ENCODE assay signal across 8 mouse cellular contexts in genomic region chr10:59952781-59953563, GRCm38 (mm10). TPM values are rescaled to one million over a fixed set of nuclear protein-coding genes. Genes with fewer than 3 reads are reported as not detected.
DNase-seq lines count a peak whose midpoint lies in the region; ATAC-seq and TF ChIP-seq lines count a peak whose summit lies in the region.

No protein-coding gene starts in this region.

- H3K27me3 ChIP-seq in forebrain, embryonic 10.5 days (ENCODE audit: poor library complexity, severe bottlenecking), result peaks cover 18% of the 10 kb centered on the region
- no peaks in the 10 kb centered on the region for H3K27me3 ChIP-seq in intestine, postnatal 0 days (replicated peaks; ENCODE audit: control insufficient read depth, insufficient read depth, low read length)
- no peaks in the 10 kb centered on the region for H3K27me3 ChIP-seq in midbrain, embryonic 13.5 days

- no peak for ATAC-seq in intestine, postnatal 0 days
- no peak for ATAC-seq in midbrain, embryonic 13.5 days

- peaks cover 15% of the 10 kb centered on the region for H3K36me3 ChIP-seq in forebrain, embryonic 10.5 days (replicated peaks)
- H3K36me3 ChIP-seq in intestine, postnatal 0 days (ENCODE audit: control insufficient read depth, insufficient read depth), result peaks cover 9% of the 10 kb centered on the region; the same call in 1 of the 2 replicates
- no peaks in the 10 kb centered on the region for H3K36me3 ChIP-seq in midbrain, embryonic 13.5 days

- H3K4me3 ChIP-seq in forebrain, embryonic 10.5 days, result peak overlapping the region; percentile 88
- peak overlapping the region; percentile 69 for H3K4me3 ChIP-seq in intestine, postnatal 0 days (ENCODE audit: low read depth, low read length)
- H3K4me3 ChIP-seq in midbrain, embryonic 13.5 days (replicated peaks), result peak overlapping the region; percentile 96

- peak overlapping the region; percentile 59; the same call in 1 of the 2 replicates for H3K9ac ChIP-seq in intestine, postnatal 0 days (ENCODE audit: low read depth, low read length)
- H3K9ac ChIP-seq in midbrain, embryonic 13.5 days (replicated peaks), result peak overlapping the region; percentile 78

- peak overlapping the region; percentile 74 for H3K4me2 ChIP-seq in intestine, postnatal 0 days (replicated peaks; ENCODE audit: low read depth)
- H3K4me2 ChIP-seq in midbrain, embryonic 13.5 days (replicated peaks), result peak overlapping the region; percentile 96

- peaks cover 73% of the 10 kb centered on the region for H3K4me1 ChIP-seq in forebrain, embryonic 10.5 days
- 0 out of 2 replicates have a peak, but pooled peaks cover 3% of the 10 kb centered on the region for H3K4me1 ChIP-seq in intestine, postnatal 0 days (replicated peaks; ENCODE audit: control insufficient read depth, insufficient read depth, low read length)
- peaks cover 53% of the 10 kb centered on the region for H3K4me1 ChIP-seq in midbrain, embryonic 13.5 days (replicated peaks)

- peak; percentile 96 for DNase-seq in heart, adult 11 months
- no peak for DNase-seq in heart, postnatal 25 days (ENCODE audit: low spot score)
- peak; percentile 56 for DNase-seq in MEL-GATA-1-ER (ENCODE audit: extremely low read depth, low read depth)
- peak; percentile 42 for DNase-seq in forebrain, embryonic 10.5 days (ENCODE audit: extremely low spot score, low spot score)
- DNase-seq in urinary bladder, adult 2 months (ENCODE audit: low spot score), result no peak
- no peak for DNase-seq in spleen, postnatal 14 days (ENCODE audit: low spot score in 2 of 2)

- H3K27ac ChIP-seq in forebrain, embryonic 10.5 days, result peak overlapping the region; percentile 96
- H3K27ac ChIP-seq in intestine, postnatal 0 days (ENCODE audit: low read depth, low read length), result peak overlapping the region; percentile 80
- H3K27ac ChIP-seq in midbrain, embryonic 13.5 days, result peak overlapping the region; percentile 97

- no peak for TF ChIP-seq CTCF in intestine, postnatal 0 days (IDR thresholded peaks at IDR 0.05; ENCODE audit: low read depth)

- WGBS in forebrain, embryonic 10.5 days, result 18% methylated on average over 16 of the region's 16 CpGs
- WGBS in intestine, postnatal 0 days, result 40% methylated on average over 16 of the region's 16 CpGs
- 20% methylated on average over 16 of the region's 16 CpGs for WGBS in midbrain, embryonic 13.5 days

- no peaks in the 10 kb centered on the region for H3K9me3 ChIP-seq in forebrain, embryonic 10.5 days
- H3K9me3 ChIP-seq in intestine, postnatal 0 days (ENCODE audit: control insufficient read depth), result no peaks in the 10 kb centered on the region
- no peaks in the 10 kb centered on the region for H3K9me3 ChIP-seq in midbrain, embryonic 13.5 days

- intact Hi-C loops in heart, postnatal 25 days (cut with DNase I), result loop anchor here (1.0 to 5.0 kb wide), 2 partner anchors 21 to 34 kb away; no protein-coding TSS in a partner anchor

RNA-seq across cellular contexts. Expression of gene Ddit4, which starts 1.3 kb away (rescaled TPM):
- 10 to 100 TPM; 41.8 to 77.1 TPM for total RNA-seq in heart, postnatal 25 days (2021)
- polyA plus RNA-seq in forebrain, embryonic 10.5 days (2016; fragmentation: Nextera tagmentation; extraction: Ambion mirVana), result 32.7 and 35.3 TPM in 2 replicates
- polyA plus RNA-seq in intestine, postnatal 0 days (2015; fragmentation: Nextera tagmentation; extraction: Ambion mirVana), result 11.5 and 17.8 TPM in 2 replicates
- polyA plus RNA-seq in midbrain, embryonic 13.5 days (2015; fragmentation: Nextera tagmentation; extraction: Ambion mirVana), result 48.5 and 58.7 TPM in 2 replicates
- 20.6 and 30.7 TPM in 2 replicates for polyA plus RNA-seq in urinary bladder, adult 2 months (2012; rRNA removed)

RNA-seq across cellular contexts. Expression of gene Ascc1, which starts 49.6 kb away (rescaled TPM):
- 10 to 100 TPM; 20.5 to 23.1 TPM for total RNA-seq in heart, postnatal 25 days (2021)
- 33.5 and 34.7 TPM in 2 replicates for polyA plus RNA-seq in forebrain, embryonic 10.5 days (2016; fragmentation: Nextera tagmentation; extraction: Ambion mirVana)
- 28.7 TPM in 2 replicates for polyA plus RNA-seq in intestine, postnatal 0 days (2015; fragmentation: Nextera tagmentation; extraction: Ambion mirVana)
- polyA plus RNA-seq in midbrain, embryonic 13.5 days (2015; fragmentation: Nextera tagmentation; extraction: Ambion mirVana), result 49.5 and 50.6 TPM in 2 replicates
- polyA plus RNA-seq in urinary bladder, adult 2 months (2012; rRNA removed), result 36.2 and 39.2 TPM in 2 replicates

RNA-seq across cellular contexts. Expression of gene Anapc16, which starts 50.0 kb away (rescaled TPM):
- 10 to 100 TPM; 62.1 to 67.4 TPM for total RNA-seq in heart, postnatal 25 days (2021)
- polyA plus RNA-seq in forebrain, embryonic 10.5 days (2016; fragmentation: Nextera tagmentation; extraction: Ambion mirVana), result 96.8 and 108 TPM in 2 replicates
- polyA plus RNA-seq in intestine, postnatal 0 days (2015; fragmentation: Nextera tagmentation; extraction: Ambion mirVana), result 98.4 and 100 TPM in 2 replicates
- polyA plus RNA-seq in midbrain, embryonic 13.5 days (2015; fragmentation: Nextera tagmentation; extraction: Ambion mirVana), result 121 TPM in 2 replicates
- 91.8 and 93.0 TPM in 2 replicates for polyA plus RNA-seq in urinary bladder, adult 2 months (2012; rRNA removed)

Comparison
In these comparisons a context has a peak if more than half of its experiments do, and no peak if none do; other contexts are left out.
1. DNase-seq: peak in heart, adult 11 months (single experiment), MEL-GATA-1-ER (single experiment) and forebrain, embryonic 10.5 days (single experiment); none in heart, postnatal 25 days (single experiment), urinary bladder, adult 2 months (single experiment) and spleen, postnatal 14 days (0 of 2).
2. Peak in every context shown above with its lines, with median percentiles within 50 percentile points of each other: H3K27ac ChIP-seq and H3K4me3 ChIP-seq.